Mouse (Mus musculus): Measurements from ENCODE around the gene Vmn2r54.
"Not testable (repeated sequence)": the region's sequence is repeated elsewhere in the genome, so short reads cannot be mapped to it uniquely, and the experiment has no call there.

The Vmn2r54 gene

DNA sequence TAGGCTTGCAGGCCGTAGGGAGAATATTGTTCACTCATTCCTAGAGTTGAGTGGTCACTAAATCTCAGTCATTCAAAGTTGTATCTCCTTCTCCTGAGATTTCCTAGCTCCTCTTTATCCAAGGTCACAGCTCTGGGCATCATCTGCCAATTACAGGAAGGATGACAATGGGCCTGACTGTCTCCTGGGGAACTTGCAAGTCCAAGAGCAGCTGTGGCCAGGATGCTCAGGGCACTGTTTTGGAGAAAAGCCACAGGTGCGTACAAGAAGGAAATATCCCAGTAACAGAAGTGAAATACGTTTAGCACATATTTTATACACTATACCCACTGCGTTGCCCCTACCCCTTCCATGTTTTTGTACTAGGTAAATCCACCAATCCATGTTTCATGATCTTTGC, at the start of gene Vmn2r54:
TSS of gene Vmn2r54 (minus strand) at position 101 of the 400 bp plus-strand sequence.
- not testable (repeated sequence) for DNase-seq (ENCODE audit: low read depth, low spot score)

DNA sequence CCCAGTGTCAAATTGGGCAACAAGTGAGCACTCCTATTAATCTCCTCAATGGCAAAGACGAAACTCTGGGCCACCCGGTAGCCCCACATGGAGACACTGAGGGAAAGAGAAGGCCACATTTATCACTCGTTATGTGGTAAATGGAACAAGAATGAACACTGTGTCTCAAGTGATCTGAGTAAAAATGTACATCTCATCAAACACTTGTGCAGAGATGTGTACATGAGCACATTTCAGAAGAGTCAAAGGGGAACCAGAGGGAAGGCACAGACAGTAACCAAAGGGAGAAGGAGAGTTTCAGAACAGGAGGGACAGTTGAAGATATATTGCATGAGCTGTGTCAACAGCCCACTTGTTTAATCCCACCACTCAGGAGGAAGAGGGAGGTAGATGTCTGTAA, 44.8 kb upstream of the Vmn2r54 start, which contains the start of gene Vmn2r55:
TSS of gene Vmn2r55 (minus strand) at position 101 of the 400 bp plus-strand sequence.
- DNase-seq (ENCODE audit: low read depth, low spot score), result not testable (repeated sequence)

DNA sequence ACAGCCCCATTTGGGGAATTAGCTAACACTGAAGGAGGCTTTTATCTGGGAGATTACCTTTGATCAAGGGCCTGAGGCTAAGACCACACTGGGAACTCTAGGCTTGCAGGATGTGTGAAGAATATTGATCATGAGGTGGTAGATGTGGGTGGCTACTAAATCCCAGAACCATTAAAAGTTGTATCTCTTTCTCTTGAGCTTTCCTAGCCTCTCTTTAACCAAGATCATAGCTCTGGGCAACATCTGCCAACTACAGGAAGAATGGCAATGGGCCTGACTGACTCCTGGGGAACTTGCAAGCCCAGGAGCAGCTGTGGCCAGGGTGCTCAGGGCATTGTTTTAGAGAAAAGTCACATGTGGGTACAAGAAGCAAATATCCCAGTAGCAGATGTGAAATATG, 31.4 kb downstream of the Vmn2r54 start, which contains the start of gene Vmn2r53:
TSS of gene Vmn2r53 (minus strand) at position 101 of the 400 bp plus-strand sequence.
- no peak for DNase-seq (ENCODE audit: low read depth, low spot score)

Data from ZHBTc4 (cell line).